Mouse (Mus musculus): ENCODE results near the gene Itpr2. TPM values are rescaled to one million over a fixed set of nuclear protein-coding genes. Genes with fewer than 3 reads are reported as not detected.

Itpr2 gene
- polyA plus RNA-seq, 1 experiment: 3.6 TPM

DNA sequence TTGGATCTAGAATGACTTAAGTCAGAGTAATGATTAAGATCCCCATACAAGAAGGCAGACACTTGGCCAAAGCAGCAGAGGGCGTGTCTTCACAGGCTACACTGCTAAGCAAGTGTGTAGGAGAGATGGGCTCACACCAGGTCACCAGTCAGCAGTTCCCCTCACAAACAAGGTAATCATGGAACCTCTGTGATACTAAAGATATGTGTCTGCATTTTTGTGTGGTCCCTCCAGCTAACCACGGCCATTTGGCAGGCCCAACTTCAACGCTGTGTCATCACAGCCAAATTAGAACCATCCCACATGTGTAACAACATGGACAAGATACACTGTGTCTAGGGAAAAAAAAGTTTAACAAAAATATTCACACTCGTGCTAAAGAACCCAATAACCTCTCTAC, 106.4 kb downstream of the Itpr2 start:
- no peaks in the 10 kb centered on the region; the same call in 1 of the 2 replicates for H3K9me3 ChIP-seq (replicated peaks; ENCODE audit: control insufficient read depth, insufficient read depth, low read length, poor library complexity, severe bottlenecking)
- H3K27me3 ChIP-seq (ENCODE audit: control insufficient read depth, insufficient read depth, low read length, poor library complexity, severe bottlenecking): no peaks in the 10 kb centered on the region
- TF ChIP-seq POLR2A (IDR thresholded peaks at IDR 0.05; ENCODE audit: insufficient read depth, low read length): no peak
- no peak for TF ChIP-seq EP300 (IDR thresholded peaks at IDR 0.05; ENCODE audit: insufficient read depth, low read depth, low read length)
- no peak for TF ChIP-seq CTCF (IDR thresholded peaks at IDR 0.05; ENCODE audit: low read depth, low read length)
- H3K27ac ChIP-seq (ENCODE audit: insufficient read depth, low read length): no peak overlapping the region
- H3K9ac ChIP-seq (ENCODE audit: low read depth, poor library complexity, severe bottlenecking): no peak overlapping the region
- no peaks in the 10 kb centered on the region for H3K4me1 ChIP-seq (ENCODE audit: control insufficient read depth, insufficient read depth, low read length)
- no peak overlapping the region for H3K4me3 ChIP-seq (ENCODE audit: low read depth, low read length)
- H3K36me3 ChIP-seq (ENCODE audit: control insufficient read depth, insufficient read depth, low read length, poor library complexity, severe bottlenecking): no peaks in the 10 kb centered on the region

- Histone ChIP-seq H3K9me3 (replicated peaks; ENCODE audit: control insufficient read depth, insufficient read depth, low read length, poor library complexity, severe bottlenecking) (no peaks in the 10 kb centered on the region; the same call in 1 of the 2 replicates), H3K4me3 (ENCODE audit: low read depth, low read length) (no peak overlapping the region), H3K27ac (ENCODE audit: insufficient read depth, low read length) (no peak overlapping the region), H3K36me3 (ENCODE audit: control insufficient read depth, insufficient read depth, low read length, poor library complexity, severe bottlenecking) (no peaks in the 10 kb centered on the region), H3K9ac (ENCODE audit: low read depth, poor library complexity, severe bottlenecking) (no peak overlapping the region), H3K27me3 (ENCODE audit: control insufficient read depth, insufficient read depth, low read length, poor library complexity, severe bottlenecking) (no peaks in the 10 kb centered on the region), H3K4me1 (ENCODE audit: control insufficient read depth, insufficient read depth, low read length) (no peaks in the 10 kb centered on the region)
- TF ChIP-seq CTCF (IDR thresholded peaks at IDR 0.05; ENCODE audit: low read depth, low read length) (peak; percentile 44), POLR2A (IDR thresholded peaks at IDR 0.05; ENCODE audit: insufficient read depth, low read length) (no peak)
Observed at GRCm38 (mm10) chr6:146392188-146392587, 109.8 kb downstream of the Itpr2 start.

DNA sequence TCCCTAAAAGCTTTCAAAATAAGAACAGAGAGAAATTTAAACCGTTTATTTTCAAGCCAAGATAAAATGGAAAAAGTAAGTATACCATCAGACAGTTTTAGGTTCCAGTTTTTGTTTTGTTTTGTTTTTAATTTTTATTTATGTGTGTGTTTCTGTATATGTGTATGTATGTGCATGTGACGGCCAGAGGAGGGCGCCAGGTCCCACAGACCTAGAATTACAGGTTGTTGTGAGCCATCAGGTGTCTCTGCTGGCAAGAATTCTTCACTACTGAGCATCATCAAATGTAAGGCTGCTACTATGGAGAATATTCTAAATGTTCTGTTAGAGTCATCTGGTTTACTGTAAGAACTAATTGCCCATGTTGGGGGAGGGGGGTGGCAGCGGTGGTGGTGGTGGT, 111.9 kb downstream of the Itpr2 start:
- no peaks in the 10 kb centered on the region; the same call in 1 of the 2 replicates for H3K9me3 ChIP-seq (replicated peaks; ENCODE audit: control insufficient read depth, insufficient read depth, low read length, poor library complexity, severe bottlenecking)
- H3K27me3 ChIP-seq (ENCODE audit: control insufficient read depth, insufficient read depth, low read length, poor library complexity, severe bottlenecking): no peaks in the 10 kb centered on the region

GRCm38 (mm10) chr6:146388010-146388409, 114.0 kb downstream of the Itpr2 start:
- H3K9ac ChIP-seq (ENCODE audit: low read depth, poor library complexity, severe bottlenecking): no peak overlapping the region
- H3K27me3 ChIP-seq (ENCODE audit: control insufficient read depth, insufficient read depth, low read length, poor library complexity, severe bottlenecking): no peaks in the 10 kb centered on the region
- H3K36me3 ChIP-seq (ENCODE audit: control insufficient read depth, insufficient read depth, low read length, poor library complexity, severe bottlenecking): no peaks in the 10 kb centered on the region
- H3K4me3 ChIP-seq (ENCODE audit: low read depth, low read length): no peak overlapping the region
- no peaks in the 10 kb centered on the region for H3K4me1 ChIP-seq (ENCODE audit: control insufficient read depth, insufficient read depth, low read length)
- H3K9me3 ChIP-seq (replicated peaks; ENCODE audit: control insufficient read depth, insufficient read depth, low read length, poor library complexity, severe bottlenecking): no peaks in the 10 kb centered on the region; the same call in 1 of the 2 replicates
- TF ChIP-seq CTCF (IDR thresholded peaks at IDR 0.05; ENCODE audit: low read depth, low read length): no peak
- TF ChIP-seq POLR2A (IDR thresholded peaks at IDR 0.05; ENCODE audit: insufficient read depth, low read length): no peak
- TF ChIP-seq EP300 (IDR thresholded peaks at IDR 0.05; ENCODE audit: insufficient read depth, low read depth, low read length): no peak
- no peak overlapping the region for H3K27ac ChIP-seq (ENCODE audit: insufficient read depth, low read length)

More for the DNA sequence above, 111.9 kb downstream of the Itpr2 start:
- H3K4me3 ChIP-seq (ENCODE audit: low read depth, low read length): no peak overlapping the region
- TF ChIP-seq EP300 (IDR thresholded peaks at IDR 0.05; ENCODE audit: insufficient read depth, low read depth, low read length) (no peak), POLR2A (IDR thresholded peaks at IDR 0.05; ENCODE audit: insufficient read depth, low read length) (no peak), CTCF (IDR thresholded peaks at IDR 0.05; ENCODE audit: low read depth, low read length) (peak; percentile 42)
- H3K9ac ChIP-seq (ENCODE audit: low read depth, poor library complexity, severe bottlenecking): no peak overlapping the region
- no peak overlapping the region for H3K27ac ChIP-seq (ENCODE audit: insufficient read depth, low read length)
- H3K36me3 ChIP-seq (ENCODE audit: control insufficient read depth, insufficient read depth, low read length, poor library complexity, severe bottlenecking): no peaks in the 10 kb centered on the region
- no peaks in the 10 kb centered on the region for H3K4me1 ChIP-seq (ENCODE audit: control insufficient read depth, insufficient read depth, low read length)

GRCm38 (mm10) chr6:146387039-146387713, 114.8 kb downstream of the Itpr2 start:
- H3K27me3 ChIP-seq (ENCODE audit: control insufficient read depth, insufficient read depth, low read length, poor library complexity, severe bottlenecking): no peaks in the 10 kb centered on the region
- no peaks in the 10 kb centered on the region for H3K4me1 ChIP-seq (ENCODE audit: control insufficient read depth, insufficient read depth, low read length)
- H3K27ac ChIP-seq (ENCODE audit: insufficient read depth, low read length): no peak overlapping the region
- H3K4me3 ChIP-seq (ENCODE audit: low read depth, low read length): no peak overlapping the region
- no peak overlapping the region for H3K9ac ChIP-seq (ENCODE audit: low read depth, poor library complexity, severe bottlenecking)
- no peak for TF ChIP-seq POLR2A (IDR thresholded peaks at IDR 0.05; ENCODE audit: insufficient read depth, low read length)
- no peak for TF ChIP-seq EP300 (IDR thresholded peaks at IDR 0.05; ENCODE audit: insufficient read depth, low read depth, low read length)
- TF ChIP-seq CTCF (IDR thresholded peaks at IDR 0.05; ENCODE audit: low read depth, low read length): no peak
- H3K36me3 ChIP-seq (ENCODE audit: control insufficient read depth, insufficient read depth, low read length, poor library complexity, severe bottlenecking): no peaks in the 10 kb centered on the region
- no peaks in the 10 kb centered on the region for H3K9me3 ChIP-seq (replicated peaks; ENCODE audit: control insufficient read depth, insufficient read depth, low read length, poor library complexity, severe bottlenecking)

DNA sequence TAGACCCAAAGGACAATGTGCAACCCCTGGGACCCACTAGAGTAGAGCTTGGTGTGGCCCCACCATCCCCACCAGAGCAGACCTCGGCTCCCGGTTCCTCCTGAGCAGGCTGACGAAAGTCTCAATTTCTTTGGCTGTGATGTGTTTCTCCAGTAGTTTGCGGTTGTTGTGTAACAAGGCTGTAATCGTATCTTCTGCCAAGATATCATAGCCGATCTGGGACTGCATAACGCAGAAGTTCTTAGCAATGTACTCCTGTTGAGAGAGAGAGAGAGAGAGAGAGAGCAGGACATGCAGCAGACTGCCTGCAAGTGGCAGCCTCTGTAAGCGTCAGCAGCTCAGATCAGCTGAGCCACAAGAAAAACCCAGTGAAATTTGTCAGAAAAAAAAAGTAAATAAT, 122.8 kb downstream of the Itpr2 start:
- H3K27me3 ChIP-seq (ENCODE audit: control insufficient read depth, insufficient read depth, low read length, poor library complexity, severe bottlenecking): no peaks in the 10 kb centered on the region
- no peaks in the 10 kb centered on the region for H3K4me1 ChIP-seq (ENCODE audit: control insufficient read depth, insufficient read depth, low read length)
- TF ChIP-seq CTCF (IDR thresholded peaks at IDR 0.05; ENCODE audit: low read depth, low read length) (no peak), EP300 (IDR thresholded peaks at IDR 0.05; ENCODE audit: insufficient read depth, low read depth, low read length) (no peak), POLR2A (IDR thresholded peaks at IDR 0.05; ENCODE audit: insufficient read depth, low read length) (no peak)
- no peak overlapping the region for H3K27ac ChIP-seq (ENCODE audit: insufficient read depth, low read length)
- H3K36me3 ChIP-seq (ENCODE audit: control insufficient read depth, insufficient read depth, low read length, poor library complexity, severe bottlenecking): no peaks in the 10 kb centered on the region
- no peaks in the 10 kb centered on the region for H3K9me3 ChIP-seq (replicated peaks; ENCODE audit: control insufficient read depth, insufficient read depth, low read length, poor library complexity, severe bottlenecking)
- H3K9ac ChIP-seq (ENCODE audit: low read depth, poor library complexity, severe bottlenecking): no peak overlapping the region
- H3K4me3 ChIP-seq (ENCODE audit: low read depth, low read length): no peak overlapping the region
